Mouse (Mus musculus): Measurements from ENCODE around the gene Dnase1l1.

The Dnase1l1 gene

GRCm38 (mm10) chrX:74270062-74270901 is 11.9 kb downstream of the Dnase1l1 start, which contains the start of gene Rpl10:
Rpl10 (plus strand) TSS chrX:74270812.
- peak; percentile 71 for DNase-seq (ENCODE audit: low spot score)

DNA sequence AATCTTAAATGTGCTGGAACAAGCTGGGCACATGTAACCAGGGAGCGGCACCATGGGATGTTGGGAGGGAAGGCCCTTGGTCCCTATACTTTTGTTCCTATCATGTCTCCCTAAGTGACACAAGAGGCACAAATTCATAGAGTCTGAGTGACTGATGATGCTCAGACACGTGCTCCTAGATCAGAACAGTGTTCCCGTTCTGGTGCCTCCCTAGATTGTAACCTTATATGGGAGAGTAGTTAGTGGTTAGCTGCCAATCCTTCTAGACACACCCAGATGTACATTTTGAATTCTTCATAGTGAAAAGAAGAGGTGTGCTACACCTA is 12.4 kb downstream of the Dnase1l1 start:
- no peak for DNase-seq (ENCODE audit: low spot score)

DNA sequence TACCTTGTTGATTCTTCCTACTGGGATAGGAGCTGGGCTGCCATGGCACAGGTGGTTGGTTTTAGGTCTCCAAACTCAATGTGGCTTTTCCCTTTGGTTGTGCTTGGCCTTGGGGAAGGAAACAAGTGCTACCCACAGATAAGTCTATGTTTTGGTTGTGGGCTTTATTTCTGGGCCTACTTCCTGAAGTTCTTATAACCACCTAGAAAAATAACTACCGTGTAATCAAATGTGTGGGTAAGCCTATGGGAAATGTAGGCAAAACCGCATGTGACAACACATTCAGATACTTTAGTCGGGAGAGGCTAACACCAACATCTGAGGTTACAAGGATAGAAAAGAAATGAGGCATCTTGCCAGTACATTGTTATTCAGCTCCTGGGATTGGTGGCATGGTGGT is 24.4 kb downstream of the Dnase1l1 start:
- no peak for DNase-seq (ENCODE audit: low spot score)

GRCm38 (mm10) chrX:74254888-74255565 is 27.1 kb downstream of the Dnase1l1 start:
- DNase-seq (ENCODE audit: low spot score), result no peak

DNA sequence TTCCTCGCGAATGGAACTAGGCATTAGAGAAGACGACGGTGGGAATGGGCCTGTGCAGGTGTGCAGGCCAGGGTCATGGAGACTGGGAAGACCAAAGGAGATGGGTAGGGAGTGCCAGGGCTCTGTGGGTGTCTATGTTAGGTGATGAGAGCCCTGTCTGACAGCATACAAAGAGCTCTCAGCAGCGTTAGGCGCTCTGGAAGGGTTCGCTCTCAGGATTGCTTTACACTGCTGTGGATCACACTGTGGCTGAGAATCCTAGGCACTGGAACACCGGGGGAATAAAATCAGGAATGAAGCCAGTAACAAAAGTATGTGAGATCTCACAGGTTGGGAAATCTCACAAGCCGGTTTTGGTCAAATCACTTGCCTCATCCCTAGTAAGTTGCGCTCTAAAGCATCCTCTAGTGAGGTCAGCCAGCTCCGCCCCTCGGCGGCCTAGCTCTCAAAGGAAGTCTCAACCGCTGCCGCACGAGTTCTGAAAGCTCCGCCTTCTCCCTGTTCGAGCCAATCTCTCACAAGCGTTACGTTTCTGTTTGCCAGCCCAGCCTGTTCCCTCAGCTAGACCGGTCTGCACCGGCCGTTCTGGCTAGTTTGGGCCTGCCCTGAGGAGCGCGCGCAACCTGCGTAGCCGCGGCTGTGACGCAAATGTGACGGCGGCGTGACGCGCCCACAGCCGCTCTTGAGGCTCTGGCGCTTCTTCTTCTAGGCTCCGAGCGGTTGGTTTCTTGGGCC is 27.8 kb downstream of the Dnase1l1 start, which contains the start of gene Emd:
TSS of gene Emd (plus strand) at position 535 of the 735 bp plus-strand sequence.
- peak; percentile 77 for DNase-seq (ENCODE audit: low spot score)

DNA sequence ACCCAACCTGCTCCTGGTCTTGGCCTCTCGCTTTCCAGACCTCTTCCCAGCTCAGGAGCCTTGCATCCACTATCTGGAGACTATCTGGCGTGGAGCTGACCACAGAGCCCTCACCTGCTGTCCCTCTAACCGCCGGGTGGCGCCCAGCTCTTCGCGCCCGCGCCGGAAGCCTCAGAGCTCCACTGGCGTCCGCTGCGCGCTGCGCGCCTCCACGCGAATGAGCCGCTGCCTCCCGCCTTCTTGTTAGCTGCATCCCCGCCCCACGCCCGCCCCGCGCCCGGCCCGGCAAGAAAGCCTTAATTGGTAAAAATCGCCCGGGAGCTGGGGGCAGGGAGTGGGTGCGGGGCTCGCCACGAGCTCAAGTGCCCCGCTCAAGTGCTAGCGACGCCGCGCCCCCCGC is 32.5 kb downstream of the Dnase1l1 start, which contains the start of gene Flna:
TSS of gene Flna (minus strand) at position 206 of the 400 bp plus-strand sequence.
- DNase-seq (ENCODE audit: low spot score), result peak; percentile 53

DNA sequence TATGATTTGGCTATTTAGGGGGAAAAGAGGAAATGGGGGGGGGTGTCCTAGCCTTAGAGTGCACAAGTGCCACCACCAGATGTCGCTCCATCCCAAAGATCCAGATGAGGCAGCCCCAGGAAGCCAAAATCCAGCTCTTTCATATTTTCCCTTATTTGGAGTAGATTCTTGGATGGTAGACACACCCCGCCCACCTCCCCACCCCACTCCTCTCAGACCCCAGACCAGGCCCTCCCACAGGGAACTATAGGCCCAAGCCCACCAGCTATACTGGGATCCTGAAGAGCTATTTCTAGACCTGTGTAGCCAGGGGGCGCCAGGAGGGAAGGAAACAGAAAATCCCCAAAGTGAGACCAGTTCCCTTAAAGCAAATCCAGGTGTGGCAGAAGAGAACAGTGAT is 33.5 kb downstream of the Dnase1l1 start:
- DNase-seq (ENCODE audit: low spot score), result peak; percentile 57

DNA sequence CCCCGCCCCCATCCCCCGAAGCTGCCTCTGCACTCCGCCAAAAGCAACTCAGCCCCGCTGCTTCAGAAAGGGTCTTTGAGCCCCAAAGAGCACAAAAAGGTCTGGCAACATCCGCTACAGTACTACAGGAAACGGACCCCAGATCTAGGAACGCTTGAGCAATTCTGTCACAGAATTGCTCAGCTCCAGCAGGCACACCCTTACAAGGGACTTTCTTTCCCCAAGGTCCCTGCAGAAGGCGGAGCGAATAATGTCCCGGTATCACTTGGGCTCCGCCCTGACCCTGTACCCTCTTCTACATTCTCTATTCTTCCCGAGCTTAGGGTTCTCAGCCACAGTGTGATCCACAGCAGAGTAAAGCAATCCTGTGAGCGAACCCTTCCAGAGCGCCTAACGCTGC is 35.4 kb downstream of the Dnase1l1 start:
- no peak for DNase-seq (ENCODE audit: low spot score)

DNA sequence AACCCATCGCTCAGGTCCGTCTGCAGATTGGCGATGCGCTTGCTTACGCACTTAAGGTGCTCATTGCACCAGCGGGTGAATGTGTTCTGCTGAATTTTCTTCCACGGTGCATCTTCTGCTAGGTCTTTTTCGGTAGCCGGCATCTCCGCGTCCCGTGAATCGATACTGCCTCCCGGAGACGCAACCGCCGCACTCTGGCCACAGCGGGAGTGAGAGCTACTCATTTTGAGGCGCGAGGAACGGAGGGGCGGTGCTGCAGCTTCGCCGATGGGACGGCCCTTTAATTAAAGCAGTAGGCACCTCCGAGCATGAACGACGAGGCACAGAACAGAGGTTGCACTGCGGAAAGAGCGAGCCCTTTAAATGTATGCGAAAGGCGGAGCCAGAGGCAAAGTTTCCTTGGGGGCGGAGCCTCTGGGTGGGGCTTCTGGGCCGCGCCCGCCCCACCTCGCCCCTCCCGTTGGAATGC is 35.9 kb downstream of the Dnase1l1 start:
- DNase-seq (ENCODE audit: low spot score), result peak; percentile 61

GRCm38 (mm10) chrX:74245687-74246086 is 36.5 kb downstream of the Dnase1l1 start:
- DNase-seq (ENCODE audit: low spot score), result peak; percentile 66

- DNase-seq (ENCODE audit: low spot score), result no peak
Observed at GRCm38 (mm10) chrX:74245107-74245506, 37.0 kb downstream of the Dnase1l1 start.

DNA sequence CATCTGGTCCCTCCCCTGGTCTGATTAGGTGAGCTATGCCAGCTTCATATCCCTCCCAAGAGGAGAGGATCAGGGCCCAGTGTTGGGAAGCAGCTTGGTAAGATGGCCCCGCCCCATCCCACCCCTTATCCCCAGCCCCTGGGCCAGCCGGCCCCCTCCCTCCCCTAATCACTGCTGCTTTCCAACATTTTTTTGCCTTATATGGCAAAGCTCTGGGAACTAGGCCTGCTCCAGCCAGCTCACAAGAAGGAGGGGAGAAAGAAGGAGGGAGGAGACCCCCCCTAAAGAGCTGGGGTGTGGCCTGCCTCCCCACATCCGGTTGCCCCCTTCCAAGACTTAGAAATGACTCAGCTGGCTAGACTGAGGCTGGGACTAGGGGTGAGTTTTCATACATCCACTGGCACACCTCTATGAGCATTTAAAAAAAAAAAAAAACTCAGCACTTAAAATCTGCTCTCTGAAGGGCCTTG is 37.5 kb downstream of the Dnase1l1 start:
- DNase-seq (ENCODE audit: low spot score), result no peak

DNA sequence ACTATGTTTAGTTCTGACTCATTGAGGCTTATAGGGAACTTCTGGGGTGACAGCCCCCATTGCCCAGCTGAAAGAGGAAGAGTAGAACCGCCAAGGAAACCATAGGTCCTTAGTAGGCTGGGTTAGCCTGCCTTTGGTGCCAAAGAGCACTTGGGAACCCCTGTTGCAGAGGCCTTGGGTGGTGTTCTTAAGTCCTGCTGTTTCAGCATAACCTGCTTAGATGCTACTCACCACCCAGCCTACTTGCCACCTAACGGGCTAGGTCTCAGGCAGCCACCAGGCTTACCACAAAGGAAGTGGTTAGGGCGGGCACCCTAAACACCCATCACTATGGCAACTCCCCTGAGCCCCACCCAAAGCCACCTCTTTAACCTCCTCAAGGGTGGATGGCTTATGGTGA is 38.3 kb downstream of the Dnase1l1 start:
- no peak for DNase-seq (ENCODE audit: low spot score)

DNA sequence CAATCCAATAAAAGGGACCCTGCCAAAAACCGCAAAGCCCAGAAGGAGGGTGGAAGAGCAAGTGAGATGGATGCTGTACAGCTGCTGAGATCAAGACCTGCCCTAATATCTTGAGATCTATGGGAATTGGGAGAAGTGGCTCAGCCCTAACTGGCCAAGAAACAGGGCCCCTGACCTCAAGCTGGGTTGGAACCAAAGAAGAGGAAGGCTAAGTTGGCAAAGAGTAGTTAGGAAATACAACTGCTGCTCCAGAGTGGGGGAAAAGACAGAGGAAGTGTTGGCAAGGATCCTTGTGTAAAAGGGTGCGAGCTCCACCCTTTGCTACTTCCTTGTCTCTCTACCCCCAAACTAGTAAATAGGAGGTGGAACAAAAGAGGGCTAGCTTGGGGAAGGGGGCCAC is 38.7 kb downstream of the Dnase1l1 start:
- DNase-seq (ENCODE audit: low spot score), result no peak

GRCm38 (mm10) chrX:74240332-74240731 is 41.8 kb downstream of the Dnase1l1 start:
- no peak for DNase-seq (ENCODE audit: low spot score)

GRCm38 (mm10) chrX:74233196-74233595 is 48.9 kb downstream of the Dnase1l1 start:
- no peak for DNase-seq (ENCODE audit: low spot score)

GRCm38 (mm10) chrX:74230038-74230437 is 52.1 kb downstream of the Dnase1l1 start:
- DNase-seq (ENCODE audit: low spot score), result no peak

Measured in urinary bladder, postnatal 25 days (tissue).